Mouse (Mus musculus): ENCODE data around the gene Tbl2.

- TF ChIP-seq CTCF (IDR thresholded peaks at IDR 0.05; ENCODE audit: low read depth) (no peak), EP300 (IDR thresholded peaks at IDR 0.05; ENCODE audit: low read depth) (no peak)
Observed at GRCm38 (mm10) chr5:135185016-135185415, 35.6 kb downstream of the Tbl2 start.

All from liver, embryonic 14.5 days (tissue).